Mouse (Mus musculus): ENCODE data around the gene Slc6a5. TPM values are rescaled to one million over a fixed set of nuclear protein-coding genes. Genes with fewer than 3 reads are reported as not detected.
"Not testable (repeated sequence)": the region's sequence is repeated elsewhere in the genome, so short reads cannot be mapped to it uniquely, and the experiment has no call there.

Gene Slc6a5
- polyA plus RNA-seq, 1 experiment from 2014 or later: 11.8 TPM

DNA sequence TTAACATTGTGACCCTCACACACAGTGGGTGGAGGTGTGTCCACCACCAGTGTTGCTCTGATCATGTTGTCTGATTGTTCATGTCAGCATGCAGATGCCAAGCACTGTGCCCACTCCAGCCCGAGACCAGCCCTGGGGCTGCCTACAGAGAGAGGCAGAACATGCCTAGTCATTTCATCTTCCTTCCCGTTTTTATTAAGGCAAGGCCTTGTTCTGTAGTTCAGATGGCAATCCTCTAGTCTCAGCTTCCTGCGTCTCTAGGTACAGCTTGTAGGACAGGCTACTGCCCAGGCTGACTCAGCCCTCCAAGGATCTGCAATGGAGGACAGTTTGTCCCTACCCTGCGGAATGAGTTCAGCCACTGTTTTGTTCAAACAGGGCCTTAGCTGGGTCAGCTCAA is 13.0 kb downstream of the Slc6a5 start:
- H3K9ac ChIP-seq: peak overlapping the region; percentile 49
- peak; percentile 72 for ATAC-seq (ENCODE audit: low FRiP score)
- peaks cover 14% of the 10 kb centered on the region for H3K27me3 ChIP-seq (ENCODE audit: control insufficient read depth, insufficient read depth, low read length)
- peak overlapping the region; percentile 91 for H3K27ac ChIP-seq
- no peak overlapping the region for H3K4me3 ChIP-seq (replicated peaks; ENCODE audit: low read length)
- no peaks in the 10 kb centered on the region for H3K36me3 ChIP-seq (replicated peaks; ENCODE audit: control insufficient read depth, insufficient read depth)
- 21% methylated on average over 4 of the region's 4 CpGs for WGBS
- peaks cover 9% of the 10 kb centered on the region for H3K4me1 ChIP-seq (replicated peaks; ENCODE audit: control insufficient read depth, insufficient read depth, low read length)
- H3K9me3 ChIP-seq (ENCODE audit: control insufficient read depth, low read length): no peaks in the 10 kb centered on the region
- H3K4me2 ChIP-seq (replicated peaks): peak overlapping the region; percentile 26
- no peak for DNase-seq (ENCODE audit: low spot score)

DNA sequence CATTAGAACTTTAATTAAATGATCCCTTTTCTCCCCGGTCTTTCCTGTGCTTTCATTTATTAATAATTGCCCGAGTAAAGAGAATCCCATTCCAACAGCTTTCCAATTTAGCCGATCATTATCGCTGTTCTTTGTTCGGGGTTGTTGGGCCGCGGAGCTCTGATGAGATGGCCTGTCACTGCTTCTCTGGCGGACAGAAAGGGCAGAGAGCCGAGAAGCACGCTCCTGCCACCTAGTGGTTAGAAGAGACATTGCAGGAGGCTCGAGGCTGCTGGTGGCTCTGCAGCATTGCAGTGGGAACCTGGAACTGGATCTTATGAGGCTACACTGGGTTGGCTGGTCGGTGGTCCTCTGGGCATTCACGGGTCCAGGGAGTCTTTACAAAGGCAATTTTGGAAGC is 13.4 kb downstream of the Slc6a5 start:
- Histone ChIP-seq H3K9ac (peak overlapping the region; percentile 49), H3K4me2 (replicated peaks) (peak overlapping the region; percentile 26), H3K27ac (peak overlapping the region; percentile 91), H3K9me3 (ENCODE audit: control insufficient read depth, low read length) (no peaks in the 10 kb centered on the region), H3K36me3 (replicated peaks; ENCODE audit: control insufficient read depth, insufficient read depth) (no peaks in the 10 kb centered on the region), H3K4me1 (replicated peaks; ENCODE audit: control insufficient read depth, insufficient read depth, low read length) (peaks cover 9% of the 10 kb centered on the region), H3K4me3 (replicated peaks; ENCODE audit: low read length) (no peak overlapping the region), H3K27me3 (ENCODE audit: control insufficient read depth, insufficient read depth, low read length) (peaks cover 9% of the 10 kb centered on the region)
- ATAC-seq (ENCODE audit: low FRiP score): peak; percentile 85
- under 1% methylated on average over 13 of the region's 13 CpGs for WGBS
- DNase-seq (ENCODE audit: low spot score): peak; percentile 96

- Histone ChIP-seq H3K4me1 (replicated peaks; ENCODE audit: control insufficient read depth, insufficient read depth, low read length) (no peaks in the 10 kb centered on the region), H3K9ac (no peak overlapping the region), H3K4me2 (replicated peaks) (no peak overlapping the region), H3K36me3 (replicated peaks; ENCODE audit: control insufficient read depth, insufficient read depth) (no peaks in the 10 kb centered on the region; the same call in 1 of the 2 replicates), H3K4me3 (replicated peaks; ENCODE audit: low read length) (no peak overlapping the region), H3K27ac (no peak overlapping the region), H3K9me3 (ENCODE audit: control insufficient read depth, low read length) (no peaks in the 10 kb centered on the region), H3K27me3 (ENCODE audit: control insufficient read depth, insufficient read depth, low read length) (0 out of 2 replicates have a peak, but pooled peaks cover 3% of the 10 kb centered on the region)
- DNase-seq (ENCODE audit: low spot score): no peak
- 65% methylated on average over 3 of the region's 3 CpGs for WGBS
- ATAC-seq (ENCODE audit: low FRiP score): no peak
Observed at GRCm38 (mm10) chr7:49928571-49928970, 18.6 kb downstream of the Slc6a5 start.

GRCm38 (mm10) chr7:49929999-49930398 is 20.1 kb downstream of the Slc6a5 start:
- WGBS: 55% methylated on average over 4 of the region's 4 CpGs
- H3K36me3 ChIP-seq (replicated peaks; ENCODE audit: control insufficient read depth, insufficient read depth): no peaks in the 10 kb centered on the region; the same call in 1 of the 2 replicates
- no peak for ATAC-seq (ENCODE audit: low FRiP score)
- H3K4me1 ChIP-seq (replicated peaks; ENCODE audit: control insufficient read depth, insufficient read depth, low read length): no peaks in the 10 kb centered on the region
- H3K4me3 ChIP-seq (replicated peaks; ENCODE audit: low read length): no peak overlapping the region
- 0 out of 2 replicates have a peak, but pooled peaks cover 3% of the 10 kb centered on the region for H3K27me3 ChIP-seq (ENCODE audit: control insufficient read depth, insufficient read depth, low read length)
- H3K27ac ChIP-seq: no peak overlapping the region
- no peak overlapping the region for H3K4me2 ChIP-seq (replicated peaks)
- no peaks in the 10 kb centered on the region for H3K9me3 ChIP-seq (ENCODE audit: control insufficient read depth, low read length)
- no peak for DNase-seq (ENCODE audit: low spot score)
- no peak overlapping the region for H3K9ac ChIP-seq

DNA sequence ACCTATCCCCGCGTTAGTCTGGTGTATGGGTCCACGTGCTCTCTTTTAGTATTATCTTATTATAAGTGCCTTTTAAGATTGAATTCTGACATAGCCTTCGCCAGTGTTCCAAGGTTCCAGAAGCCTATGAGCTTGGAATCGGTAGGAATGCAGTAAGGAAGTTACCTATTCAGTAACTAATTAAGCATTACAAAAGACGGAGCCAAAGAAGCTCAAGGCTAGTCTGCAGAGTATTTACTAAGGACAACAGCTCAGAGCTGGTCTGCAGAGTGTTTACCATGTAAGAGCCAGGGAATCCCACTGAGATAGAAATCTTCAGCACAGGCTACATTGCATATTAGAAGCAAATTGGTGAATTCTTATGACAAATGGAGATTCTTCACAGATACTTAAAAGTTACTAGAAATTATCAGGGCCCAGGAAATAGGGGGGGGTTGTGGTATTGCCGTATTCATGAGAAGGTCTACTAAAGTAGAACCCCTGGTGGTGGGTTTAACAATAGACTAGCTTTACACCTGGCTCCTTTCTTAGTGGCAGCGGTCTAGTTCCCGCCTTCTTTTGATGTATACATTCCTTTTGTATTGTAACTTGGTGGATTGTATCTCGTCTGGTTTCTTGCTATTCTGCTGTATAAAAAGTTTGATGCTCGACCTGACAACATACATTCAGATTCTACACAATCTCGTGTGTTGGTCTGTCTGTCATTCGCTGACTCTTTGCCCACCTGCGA is 23.6 kb downstream of the Slc6a5 start:
- not testable (repeated sequence) for H3K4me3 ChIP-seq (replicated peaks; ENCODE audit: low read length); H3K36me3 ChIP-seq (replicated peaks; ENCODE audit: control insufficient read depth, insufficient read depth); H3K27ac ChIP-seq; ATAC-seq (ENCODE audit: low FRiP score); H3K9me3 ChIP-seq (ENCODE audit: control insufficient read depth, low read length); DNase-seq (ENCODE audit: low spot score); H3K4me1 ChIP-seq (replicated peaks; ENCODE audit: control insufficient read depth, insufficient read depth, low read length); H3K9ac ChIP-seq; H3K27me3 ChIP-seq (ENCODE audit: control insufficient read depth, insufficient read depth, low read length); H3K4me2 ChIP-seq (replicated peaks)
- 82% methylated on average over 14 of the region's 14 CpGs for WGBS

DNA sequence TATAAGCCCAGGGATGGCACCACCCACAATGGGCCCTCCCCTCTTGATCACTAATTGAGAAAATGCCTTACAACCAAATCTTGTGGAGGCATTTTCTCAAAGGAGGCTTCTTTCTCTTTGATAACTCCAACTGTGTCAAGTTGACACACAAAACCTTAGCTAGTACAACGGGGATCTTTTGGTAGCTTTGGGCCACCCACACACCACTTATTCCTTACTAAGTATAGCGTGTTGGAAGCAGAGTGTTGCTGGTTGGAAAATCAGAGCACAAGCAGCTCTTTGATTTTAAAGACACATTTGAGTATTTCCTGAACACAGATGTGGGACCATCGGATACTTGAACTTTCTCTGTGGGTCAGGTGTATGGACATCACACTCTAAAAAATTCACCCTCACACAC is 26.9 kb downstream of the Slc6a5 start:
- peaks cover 9% of the 10 kb centered on the region; the same call in 1 of the 2 replicates for H3K36me3 ChIP-seq (replicated peaks; ENCODE audit: control insufficient read depth, insufficient read depth)
- no peak overlapping the region for H3K27ac ChIP-seq
- ATAC-seq (ENCODE audit: low FRiP score): no peak
- no peak overlapping the region for H3K4me2 ChIP-seq (replicated peaks)
- 93% methylated on average over 3 of the region's 3 CpGs for WGBS
- no peaks in the 10 kb centered on the region for H3K9me3 ChIP-seq (ENCODE audit: control insufficient read depth, low read length)
- H3K9ac ChIP-seq: no peak overlapping the region
- no peak for DNase-seq (ENCODE audit: low spot score)
- H3K27me3 ChIP-seq (ENCODE audit: control insufficient read depth, insufficient read depth, low read length): no peaks in the 10 kb centered on the region
- no peaks in the 10 kb centered on the region for H3K4me1 ChIP-seq (replicated peaks; ENCODE audit: control insufficient read depth, insufficient read depth, low read length)
- H3K4me3 ChIP-seq (replicated peaks; ENCODE audit: low read length): no peak overlapping the region

- ATAC-seq (ENCODE audit: low FRiP score) (no peak), DNase-seq (ENCODE audit: low spot score) (no peak)
- Histone ChIP-seq H3K9ac (no peak overlapping the region), H3K4me1 (replicated peaks; ENCODE audit: control insufficient read depth, insufficient read depth, low read length) (no peaks in the 10 kb centered on the region), H3K4me3 (replicated peaks; ENCODE audit: low read length) (no peak overlapping the region), H3K27ac (no peak overlapping the region), H3K4me2 (replicated peaks) (no peak overlapping the region), H3K36me3 (replicated peaks; ENCODE audit: control insufficient read depth, insufficient read depth) (peaks cover 12% of the 10 kb centered on the region; the same call in 1 of the 2 replicates), H3K27me3 (ENCODE audit: control insufficient read depth, insufficient read depth, low read length) (no peaks in the 10 kb centered on the region), H3K9me3 (ENCODE audit: control insufficient read depth, low read length) (no peaks in the 10 kb centered on the region)
- 82% methylated on average over 3 of the region's 3 CpGs for WGBS
Observed at GRCm38 (mm10) chr7:49942023-49942422, 32.1 kb downstream of the Slc6a5 start.

- ATAC-seq (ENCODE audit: low FRiP score): no peak
Observed at GRCm38 (mm10) chr7:49942490-49942889, 32.5 kb downstream of the Slc6a5 start.

GRCm38 (mm10) chr7:49946691-49947090 is 36.7 kb downstream of the Slc6a5 start:
- no peak for ATAC-seq (ENCODE audit: low FRiP score)
- Histone ChIP-seq H3K9me3 (ENCODE audit: control insufficient read depth, low read length) (no peaks in the 10 kb centered on the region), H3K27ac (no peak overlapping the region), H3K4me3 (replicated peaks; ENCODE audit: low read length) (no peak overlapping the region), H3K4me1 (replicated peaks; ENCODE audit: control insufficient read depth, insufficient read depth, low read length) (no peaks in the 10 kb centered on the region), H3K27me3 (ENCODE audit: control insufficient read depth, insufficient read depth, low read length) (no peaks in the 10 kb centered on the region), H3K9ac (no peak overlapping the region), H3K36me3 (replicated peaks; ENCODE audit: control insufficient read depth, insufficient read depth) (peaks cover 8% of the 10 kb centered on the region; the same call in 1 of the 2 replicates), H3K4me2 (replicated peaks) (no peak overlapping the region)
- DNase-seq (ENCODE audit: low spot score): no peak
- WGBS: 92% methylated on average over 9 of the region's 9 CpGs

More at GRCm38 (mm10) chr7:49942490-49942889, 32.5 kb downstream of the Slc6a5 start:
- Histone ChIP-seq H3K9me3 (ENCODE audit: control insufficient read depth, low read length) (no peaks in the 10 kb centered on the region), H3K27ac (no peak overlapping the region), H3K36me3 (replicated peaks; ENCODE audit: control insufficient read depth, insufficient read depth) (peaks cover 12% of the 10 kb centered on the region; the same call in 1 of the 2 replicates), H3K9ac (no peak overlapping the region), H3K4me1 (replicated peaks; ENCODE audit: control insufficient read depth, insufficient read depth, low read length) (no peaks in the 10 kb centered on the region), H3K4me3 (replicated peaks; ENCODE audit: low read length) (no peak overlapping the region), H3K27me3 (ENCODE audit: control insufficient read depth, insufficient read depth, low read length) (no peaks in the 10 kb centered on the region), H3K4me2 (replicated peaks) (no peak overlapping the region)
- no peak for DNase-seq (ENCODE audit: low spot score)
- 58% methylated on average over 5 of the region's 5 CpGs for WGBS

All from hindbrain, embryonic 14.5 days (tissue).